Mouse (Mus musculus) B cell, adult (primary cell): ENCODE measurements around the gene Foxl1. TPM values are rescaled to one million over a fixed set of nuclear protein-coding genes. Genes with fewer than 3 reads are reported as not detected.

ENCODE experiments used
- total RNA-seq: library from RNA; stranded (reverse); gene quantifications from 4 replicates; pipeline ENCODE4 v1.2.4, GENCODE M21; 2023; ENCODE audit not compliant: inconsistent age

Gene Foxl1
- not detected in 4 replicates for total RNA-seq

DNA sequence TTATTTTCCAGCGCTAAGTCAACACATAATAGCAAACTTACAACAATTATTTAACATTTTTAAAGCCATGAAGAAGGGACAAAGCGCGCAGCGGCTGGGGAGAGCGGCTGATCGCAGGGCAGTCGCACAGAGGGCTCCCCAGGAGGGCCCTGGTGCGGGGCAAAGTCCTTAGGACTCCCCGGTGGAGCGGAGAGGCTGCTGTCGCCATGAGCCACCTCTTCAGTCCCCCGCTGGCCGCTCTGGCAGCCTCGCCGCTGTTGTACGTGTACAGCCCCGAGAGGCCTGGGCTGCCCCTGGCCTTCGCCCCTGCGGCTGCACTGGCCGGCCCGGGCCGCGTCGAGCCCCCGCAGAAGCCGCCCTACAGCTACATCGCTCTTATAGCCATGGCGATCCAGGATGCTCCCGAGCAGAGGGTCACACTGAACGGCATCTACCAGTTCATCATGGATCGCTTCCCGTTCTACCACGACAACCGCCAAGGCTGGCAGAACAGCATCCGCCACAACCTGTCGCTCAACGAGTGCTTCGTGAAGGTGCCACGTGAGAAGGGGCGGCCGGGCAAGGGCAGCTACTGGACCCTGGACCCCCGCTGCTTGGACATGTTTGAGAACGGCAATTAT lies at the start of gene Foxl1:
Gene Foxl1 (plus strand): TSS at position 185 of the 620 bp plus-strand sequence.

DNA sequence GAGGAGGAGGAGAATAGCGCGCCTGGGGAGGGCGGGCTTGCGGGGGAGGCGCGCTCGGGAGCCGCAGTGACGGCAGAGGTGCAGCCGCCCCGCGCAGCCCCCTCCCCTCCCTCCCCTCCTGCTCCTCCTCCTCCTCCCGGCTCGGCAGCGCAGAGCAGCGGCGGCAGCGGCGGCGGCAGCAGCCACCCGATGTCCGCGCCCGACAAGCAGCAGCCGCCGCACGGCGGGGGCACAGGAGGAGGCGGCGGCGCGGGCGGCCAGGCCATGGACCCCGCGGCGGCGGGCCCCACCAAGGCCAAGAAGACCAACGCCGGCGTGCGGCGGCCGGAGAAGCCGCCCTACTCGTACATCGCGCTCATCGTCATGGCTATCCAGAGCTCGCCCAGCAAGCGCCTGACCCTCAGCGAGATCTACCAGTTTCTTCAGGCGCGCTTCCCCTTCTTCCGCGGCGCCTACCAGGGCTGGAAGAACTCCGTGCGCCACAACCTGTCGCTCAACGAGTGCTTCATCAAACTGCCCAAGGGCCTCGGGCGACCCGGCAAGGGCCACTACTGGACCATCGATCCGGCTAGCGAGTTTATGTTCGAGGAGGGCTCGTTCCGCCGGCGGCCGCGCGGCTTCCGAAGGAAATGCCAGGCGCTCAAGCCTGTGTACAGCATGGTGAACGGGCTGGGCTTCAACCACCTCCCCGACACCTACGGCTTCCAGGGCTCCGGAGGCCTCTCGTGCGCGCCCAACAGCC lies 43.4 kb upstream of the Foxl1 start, which contains the start of gene Foxf1:
Gene Foxf1 (plus strand): TSS at position 177 of the 742 bp plus-strand sequence.

DNA sequence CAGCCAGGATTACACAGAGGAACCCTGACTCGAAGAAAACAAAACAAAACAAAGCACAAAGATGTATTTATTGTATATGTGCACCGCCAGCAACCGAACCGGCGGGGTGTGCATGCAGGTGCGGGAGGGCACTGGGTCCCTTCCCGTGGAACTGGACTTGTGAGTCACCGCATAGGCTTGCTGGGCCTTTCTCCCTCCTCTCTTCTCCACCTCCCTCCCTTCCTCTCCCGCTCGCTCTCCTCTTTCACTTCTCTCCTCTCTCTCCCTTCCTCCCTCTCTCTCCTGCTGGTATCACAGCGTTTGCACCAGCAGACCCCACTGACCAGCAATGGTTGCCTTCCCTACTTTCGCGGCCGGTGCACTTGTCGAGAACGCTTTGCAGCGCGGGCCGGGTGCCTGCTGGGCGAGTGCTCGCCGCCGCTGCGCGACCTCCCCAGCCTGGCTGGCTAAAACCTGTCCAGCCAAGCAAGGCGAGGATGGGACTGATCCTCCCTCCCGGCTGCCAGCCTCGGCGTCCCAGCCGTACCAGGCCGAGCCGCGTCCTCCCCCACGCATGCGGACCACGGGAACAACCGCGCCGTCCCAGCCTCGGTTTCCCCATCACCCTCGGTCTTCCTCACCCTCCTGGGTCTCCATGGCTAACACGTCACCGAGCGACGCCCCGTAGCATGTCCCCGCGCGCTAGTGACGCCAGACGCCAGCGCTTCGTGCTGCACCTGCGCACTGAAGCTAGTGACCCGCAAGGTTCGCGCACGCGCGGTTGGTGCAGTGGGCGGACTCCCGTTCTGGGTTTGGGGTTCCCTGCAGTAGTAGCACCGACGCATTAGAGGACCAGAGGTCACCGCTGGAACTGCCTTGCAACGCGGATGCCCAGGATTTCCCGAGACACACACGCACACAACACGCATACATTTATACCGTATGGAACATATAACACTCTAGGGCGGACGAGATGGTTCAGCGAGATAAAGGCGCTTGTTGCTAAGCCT lies 19.8 kb upstream of the Foxl1 start, which contains the start of gene Mthfsd:
Gene Mthfsd (minus strand): TSS at position 725 of the 989 bp plus-strand sequence.

DNA sequence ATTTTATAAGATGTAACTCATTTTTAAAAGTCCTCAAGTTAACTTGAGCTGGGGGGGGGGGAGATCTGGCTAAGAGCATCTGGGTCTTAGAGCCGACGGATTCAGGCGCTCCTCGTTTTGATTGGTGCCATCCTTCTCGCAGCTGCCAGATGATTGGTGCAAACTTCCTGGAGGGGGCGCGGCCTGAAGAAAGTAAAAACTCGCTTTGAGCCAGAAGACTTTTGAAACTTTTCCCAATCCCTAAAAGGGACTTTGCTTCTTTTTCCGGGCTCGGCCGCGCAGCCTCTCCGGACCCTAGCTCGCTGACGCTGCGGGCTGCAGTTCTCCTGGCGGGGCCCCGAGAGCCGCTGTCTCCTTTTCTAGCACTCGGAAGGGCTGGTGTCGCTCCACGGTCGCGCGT lies 11.8 kb upstream of the Foxl1 start, which contains the start of gene Foxc2:
Gene Foxc2 (plus strand): TSS at position 224 of the 400 bp plus-strand sequence.

Other genes with a start within 250 kb of the Foxl1 start
- gene Foxf1, start 43.6 kb upstream of the Foxl1 start, total RNA-seq: not detected in 4 replicates
- gene Mthfsd, start 19.5 kb upstream of the Foxl1 start, total RNA-seq: 24.4 to 30.0 TPM (median 26.4 TPM) in 4 replicates
- 0.19 TPM in 1 of 4 replicates, not detected in the others for gene Foxc2, start 11.8 kb upstream of the Foxl1 start, total RNA-seq